20 mouse cellular contexts compared by ENCODE assay signal in the genomic region with DNA sequence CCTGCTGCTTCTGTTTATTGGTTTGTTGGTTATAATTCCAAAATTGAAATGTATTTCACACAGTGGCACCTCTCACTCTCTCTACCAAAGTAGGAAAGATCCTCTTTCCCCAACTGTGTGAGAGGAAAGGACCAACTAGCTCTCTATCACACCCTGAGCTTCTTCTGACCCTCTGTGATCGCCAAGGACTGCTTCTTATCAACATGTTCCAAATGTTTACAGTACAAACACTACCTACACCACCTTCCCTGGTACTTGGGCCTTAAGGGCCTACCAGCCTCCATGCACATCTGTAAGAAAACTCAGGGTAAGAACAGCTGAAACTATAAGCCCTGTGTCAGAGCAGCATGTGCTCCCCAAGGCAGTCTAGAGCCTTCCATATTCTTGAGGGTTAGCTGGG. TPM values are rescaled to one million over a fixed set of nuclear protein-coding genes. Genes with fewer than 3 reads are reported as not detected.
"Had no signal": no experiment of that assay in that cellular context is flagged by ENCODE, and none has a peak within 500 bp of the region (broad histone marks: within the 10 kb centered on the region; RNA-seq: fewer than 3 reads in every experiment).

No protein-coding gene starts in this region.

- H3K27ac ChIP-seq: kidney, postnatal 0 days; limb, embryonic 15.5 days; lung, embryonic 15.5 days; macrophage; midbrain, embryonic 12.5 days; stomach, embryonic 15.5 days had no signal

- H3K9ac ChIP-seq: limb, embryonic 15.5 days; lung, embryonic 15.5 days; midbrain, embryonic 12.5 days; stomach, embryonic 15.5 days had no signal

- H3K4me1 ChIP-seq: limb, embryonic 15.5 days; lung, embryonic 15.5 days; midbrain, embryonic 12.5 days; stomach, embryonic 15.5 days had no signal

- H3K36me3 ChIP-seq: limb, embryonic 15.5 days; lung, embryonic 15.5 days; midbrain, embryonic 12.5 days; stomach, embryonic 15.5 days had no signal

- H3K9me3 ChIP-seq: limb, embryonic 15.5 days; lung, embryonic 15.5 days; megakaryocyte, embryonic 14.5 days; midbrain, embryonic 12.5 days; stomach, embryonic 15.5 days had no signal

- DNase-seq: kidney, postnatal 36 days; layer of hippocampus, adult 9-11 months; layer of hippocampus, postnatal 36 days; lung, postnatal 14 days; right cerebral cortex, postnatal 14 days; thymus, adult 2 months; thymus, postnatal 25 days had no signal

- H3K4me3 ChIP-seq: limb, embryonic 15.5 days; lung, embryonic 15.5 days; megakaryocyte, embryonic 14.5 days; midbrain, embryonic 12.5 days; stomach, embryonic 15.5 days had no signal

- H3K4me2 ChIP-seq: limb, embryonic 15.5 days; lung, embryonic 15.5 days; midbrain, embryonic 12.5 days; stomach, embryonic 15.5 days had no signal

RNA-seq across cellular contexts. Expression of gene Irx4, which starts 17.5 kb away (rescaled TPM):
- total RNA-seq: layer of hippocampus, adult 18-20 months; layer of hippocampus, postnatal 36 days; left cerebral cortex, adult 8-10 months; left cerebral cortex, postnatal 25 days had no signal
- polyA plus RNA-seq: liver, embryonic 16.5 days; macrophage; testis, adult 2 months; urinary bladder, adult 2 months had no signal
